Comparison of ENCODE assay signal across 13 mouse cellular contexts in genomic region chr9:40420652-40421335, GRCm38 (mm10).
DNase-seq lines count a peak whose midpoint lies in the region; ATAC-seq lines count a peak whose summit lies in the region.
"Had no signal": no experiment of that assay in that cellular context is flagged by ENCODE, and none has a peak within 500 bp of the region (broad histone marks: within the 10 kb centered on the region; RNA-seq: fewer than 3 reads in every experiment).

No protein-coding gene starts in this region.

- H3K9me3 ChIP-seq in lung, embryonic 15.5 days: no peaks in the 10 kb centered on the region
- H3K9me3 ChIP-seq in heart, embryonic 16.5 days (replicated peaks; ENCODE audit: control insufficient read depth, low read length): no peaks in the 10 kb centered on the region
- H3K9me3 ChIP-seq: forebrain, embryonic 13.5 days; liver, embryonic 15.5 days had no signal

- no peaks in the 10 kb centered on the region for H3K36me3 ChIP-seq in lung, embryonic 15.5 days
- H3K36me3 ChIP-seq in heart, embryonic 16.5 days (ENCODE audit: control insufficient read depth, insufficient read depth): no peaks in the 10 kb centered on the region
- H3K36me3 ChIP-seq: liver, embryonic 15.5 days had no signal

- no peak overlapping the region for H3K4me2 ChIP-seq in lung, embryonic 15.5 days
- H3K4me2 ChIP-seq in heart, embryonic 16.5 days (ENCODE audit: low read depth, low read length): peak overlapping the region; percentile 33
- H3K4me2 ChIP-seq: forebrain, embryonic 13.5 days; liver, embryonic 15.5 days; midbrain, embryonic 11.5 days had no signal

- H3K4me1 ChIP-seq in lung, embryonic 15.5 days: peaks cover 4% of the 10 kb centered on the region; the same call in 1 of the 2 replicates
- H3K4me1 ChIP-seq in heart, embryonic 16.5 days (ENCODE audit: control insufficient read depth, insufficient read depth, low read length): peaks cover 29% of the 10 kb centered on the region
- H3K4me1 ChIP-seq: forebrain, embryonic 13.5 days; liver, embryonic 15.5 days had no signal

- ATAC-seq in lung, embryonic 15.5 days (ENCODE audit: borderline replicate concordance, extremely low read depth, low FRiP score, low TSS enrichment): no peak
- peak; percentile 86 for ATAC-seq in heart, embryonic 16.5 days (replicated peaks; ENCODE audit: extremely low read depth, insufficient read depth, low FRiP score)
- ATAC-seq: CD4-positive, CD25-positive, alpha-beta regulatory T cell, adult 4 months; forebrain, embryonic 13.5 days had no signal

- DNase-seq in lung, postnatal 4 days: no peak
- peak; percentile 67 for DNase-seq in large intestine, adult 2 months (ENCODE audit: low read depth, low spot score)
- DNase-seq in right cerebral cortex, postnatal 4 days: no peak
- no peak for DNase-seq in cerebellum, adult 11 months
- DNase-seq in frontal cortex, postnatal 25 days (ENCODE audit: low spot score in 2 of 2): no peak
- DNase-seq: adrenal gland, postnatal 36 days; kidney, postnatal 14 days had no signal

- 65% methylated on average over 15 of the region's 15 CpGs for WGBS in lung, embryonic 15.5 days
- 46% methylated on average over 15 of the region's 15 CpGs for WGBS in heart, embryonic 16.5 days
- WGBS in large intestine, adult 2 months: 33% methylated on average over 15 of the region's 15 CpGs

- peak overlapping the region; percentile 2; the same call in 1 of the 2 replicates for H3K27ac ChIP-seq in lung, embryonic 15.5 days
- H3K27ac ChIP-seq in heart, embryonic 16.5 days (ENCODE audit: low read length): peak overlapping the region; percentile 76
- H3K27ac ChIP-seq: forebrain, embryonic 13.5 days; liver, embryonic 15.5 days had no signal

- no peak overlapping the region for H3K4me3 ChIP-seq in lung, embryonic 15.5 days
- no peak overlapping the region for H3K4me3 ChIP-seq in heart, embryonic 16.5 days (ENCODE audit: low read length)
- H3K4me3 ChIP-seq: forebrain, embryonic 13.5 days; liver, embryonic 15.5 days had no signal

- H3K27me3 ChIP-seq in lung, embryonic 15.5 days: no peaks in the 10 kb centered on the region
- no peaks in the 10 kb centered on the region for H3K27me3 ChIP-seq in heart, embryonic 16.5 days (ENCODE audit: control insufficient read depth, insufficient read depth, low read length)
- H3K27me3 ChIP-seq: forebrain, embryonic 13.5 days; liver, embryonic 15.5 days had no signal

- H3K9ac ChIP-seq in lung, embryonic 15.5 days: no peak overlapping the region
- H3K9ac ChIP-seq in heart, embryonic 16.5 days (ENCODE audit: low read length): no peak overlapping the region; the same call in 1 of the 2 replicates
- H3K9ac ChIP-seq: forebrain, embryonic 13.5 days; liver, embryonic 15.5 days had no signal
